Mouse (Mus musculus): ENCODE data around the gene Dtx3. TPM values are rescaled to one million over a fixed set of nuclear protein-coding genes. Genes with fewer than 3 reads are reported as not detected.
"Not testable (repeated sequence)": the region's sequence is repeated elsewhere in the genome, so short reads cannot be mapped to it uniquely, and the experiment has no call there.

Dtx3 gene
- total RNA-seq, 2 experiments from 2014 or later = 22.2 to 24.8 TPM

GRCm38 (mm10) chr10:127154241-127154640, 41.3 kb downstream of the Dtx3 start:
- no peak for DNase-seq
- intact Hi-C loops (cut with DNase I; ENCODE audit: low total_unique reads) = no loop called here

DNA sequence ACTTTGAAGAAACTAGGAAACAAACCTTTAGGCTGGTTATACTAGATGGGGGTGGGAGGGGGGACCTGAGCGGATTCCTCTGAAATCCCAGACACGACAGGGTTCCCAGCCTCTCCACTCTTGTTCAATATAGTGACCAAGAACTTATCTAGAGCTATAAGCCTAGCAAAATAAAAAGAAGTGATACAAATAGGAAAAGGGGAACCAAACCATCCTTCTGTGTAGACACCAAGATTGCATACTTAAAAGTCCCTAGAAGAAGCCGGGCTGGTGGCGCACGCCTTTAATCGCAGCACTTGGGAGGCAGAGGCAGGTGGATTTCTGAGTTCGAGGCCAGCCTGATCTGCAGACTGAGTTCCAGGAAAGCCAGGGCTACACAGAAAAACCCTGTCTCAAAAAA, 42.2 kb downstream of the Dtx3 start:
- intact Hi-C loops (cut with DNase I; ENCODE audit: low total_unique reads) = no loop called here
- no peak for DNase-seq

GRCm38 (mm10) chr10:127152556-127152955, 43.0 kb downstream of the Dtx3 start:
- intact Hi-C loops (cut with DNase I; ENCODE audit: low total_unique reads); DNase-seq: not testable (repeated sequence)

DNA sequence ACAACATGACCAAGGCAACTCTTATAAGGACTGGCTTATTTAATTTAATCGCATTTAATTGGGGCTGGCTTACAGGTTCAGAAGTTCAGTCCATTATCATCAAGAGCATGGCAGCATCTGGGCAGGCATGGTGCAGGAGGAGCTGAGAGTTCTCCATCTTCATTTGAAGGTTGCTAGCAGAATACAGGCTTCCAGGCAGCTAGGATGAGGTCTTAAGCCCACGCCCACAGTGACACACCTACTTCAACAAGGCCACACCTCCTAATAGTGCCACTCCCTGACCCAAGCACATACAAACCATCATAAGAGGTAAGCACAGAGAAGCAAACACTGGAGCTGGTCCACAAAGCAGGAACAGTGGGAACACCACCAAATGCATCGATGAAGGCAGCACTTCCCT, 44.3 kb downstream of the Dtx3 start:
- DNase-seq; intact Hi-C loops (cut with DNase I; ENCODE audit: low total_unique reads): not testable (repeated sequence)

- intact Hi-C loops (cut with DNase I; ENCODE audit: low total_unique reads) = no loop called here
- DNase-seq = no peak
Observed at GRCm38 (mm10) chr10:127150471-127150872, 45.1 kb downstream of the Dtx3 start.

- DNase-seq = no peak
- intact Hi-C loops (cut with DNase I; ENCODE audit: low total_unique reads) = no loop called here
Observed at GRCm38 (mm10) chr10:127147135-127147534, 48.4 kb downstream of the Dtx3 start.

DNA sequence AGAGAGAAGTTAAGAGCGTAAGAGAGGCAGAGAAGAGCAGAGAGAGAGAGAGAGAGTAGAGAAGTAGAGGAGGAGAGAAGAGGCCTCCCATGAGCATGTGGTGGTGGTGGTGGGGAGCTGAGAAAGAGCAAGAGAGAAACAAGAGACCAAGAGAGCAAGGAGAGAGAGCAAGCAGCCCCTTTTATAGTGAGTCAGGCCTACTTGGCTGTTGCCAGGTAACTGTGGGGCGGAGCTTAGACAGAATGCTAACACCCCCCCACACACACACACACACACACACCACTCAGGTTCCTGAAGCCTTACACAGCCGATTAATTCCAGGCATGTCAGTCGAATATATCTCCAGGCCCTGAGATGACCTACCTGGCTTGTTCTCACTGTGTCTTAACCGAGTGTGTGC, 50.2 kb downstream of the Dtx3 start:
- intact Hi-C loops (cut with DNase I; ENCODE audit: low total_unique reads) = no loop called here

GRCm38 (mm10) chr10:127144536-127144935, 51.0 kb downstream of the Dtx3 start:
- no peak for DNase-seq
- intact Hi-C loops (cut with DNase I; ENCODE audit: low total_unique reads) = no loop called here

More for the DNA sequence above, 50.2 kb downstream of the Dtx3 start:
- DNase-seq = no peak

DNA sequence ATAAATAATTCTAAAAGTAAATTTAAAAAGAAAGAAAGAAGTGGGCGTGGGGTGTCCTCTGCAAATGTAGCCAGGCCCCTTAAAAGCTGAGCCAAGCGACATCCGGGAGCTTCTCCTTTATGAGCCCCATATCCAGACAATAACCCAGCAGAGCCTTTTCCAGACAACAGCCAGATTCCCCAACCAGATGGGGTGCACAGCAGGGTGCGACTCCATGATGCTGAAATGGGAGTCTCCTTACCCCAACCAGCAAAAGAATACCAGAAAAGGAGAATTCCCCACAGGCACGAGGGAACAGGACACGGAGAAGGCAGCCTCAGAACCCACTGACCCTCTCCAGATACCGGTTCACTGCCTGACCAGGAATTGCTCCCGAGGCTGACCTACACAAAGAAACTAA, 52.3 kb downstream of the Dtx3 start:
- intact Hi-C loops (cut with DNase I; ENCODE audit: low total_unique reads) = no loop called here

GRCm38 (mm10) chr10:127141500-127141899, 54.0 kb downstream of the Dtx3 start:
- no peak for DNase-seq
- intact Hi-C loops (cut with DNase I; ENCODE audit: low total_unique reads) = no loop called here

More for the DNA sequence above, 52.3 kb downstream of the Dtx3 start:
- DNase-seq = no peak

GRCm38 (mm10) chr10:127140971-127141370, 54.6 kb downstream of the Dtx3 start:
- no peak for DNase-seq
- intact Hi-C loops (cut with DNase I; ENCODE audit: low total_unique reads) = no loop called here

Other genes with a start within 250 kb of the Dtx3 start
- 100 to 1,000 TPM in 1 of 2 experiments, 10 to 100 TPM in 1; 98.5 to 102 TPM for gene Ctdsp2, start 217.0 kb downstream of the Dtx3 start, total RNA-seq (2021)
- gene Avil, start 195.0 kb downstream of the Dtx3 start, total RNA-seq (2021) = under 1 TPM; 0.51 to 0.64 TPM
- 10 to 100 TPM; 24.8 to 27.9 TPM for gene Tsfm, start 164.9 kb downstream of the Dtx3 start, total RNA-seq (2021)
- 10 to 100 TPM; 11.1 to 14.8 TPM for gene Mettl1, start 154.3 kb downstream of the Dtx3 start, total RNA-seq (2021)
- gene Eef1akmt3, start 154.2 kb downstream of the Dtx3 start, total RNA-seq (2021) = under 1 TPM; 0.27 to 0.43 TPM
- under 1 TPM; 0.10 to 0.16 TPM for gene Cyp27b1, start 147.5 kb downstream of the Dtx3 start, total RNA-seq (2021)
- 1 to 10 TPM in 1 of 2 experiments, under 1 TPM in 1; 0.82 to 1.2 TPM for gene March9, start 135.5 kb downstream of the Dtx3 start, total RNA-seq (2021)
- 10 to 100 TPM; 62.5 to 84.0 TPM for gene Cdk4, start 132.2 kb downstream of the Dtx3 start, total RNA-seq (2021)
- gene Tspan31, start 125.5 kb downstream of the Dtx3 start, total RNA-seq (2021) = 10 to 100 TPM; 26.5 to 31.6 TPM
- 1 to 10 TPM; 3.4 to 6.7 TPM for gene Agap2, start 120.4 kb downstream of the Dtx3 start, total RNA-seq (2021)
- gene Os9, start 74.6 kb downstream of the Dtx3 start, total RNA-seq (2021) = 10 to 100 TPM; 20.3 to 23.5 TPM
- 1 to 10 TPM; 1.5 to 1.9 TPM for gene B4galnt1, start 30.5 kb downstream of the Dtx3 start, total RNA-seq (2021)
- 1 to 10 TPM; 3.7 to 7.6 TPM for gene Slc26a10, start 15.1 kb downstream of the Dtx3 start, total RNA-seq (2021)
- 10 to 100 TPM; 13.9 to 14.4 TPM for gene Arhgef25, start 5.6 kb downstream of the Dtx3 start, total RNA-seq (2021)
- 1 to 10 TPM; 6.3 to 7.6 TPM for gene Pip4k2c, start 15.9 kb upstream of the Dtx3 start, total RNA-seq (2021)
- under 1 TPM; 0.45 to 0.53 TPM for gene Kif5a, start 67.6 kb upstream of the Dtx3 start, total RNA-seq (2021)
- 100 to 1,000 TPM in 1 of 2 experiments, 10 to 100 TPM in 1; 99.8 to 103 TPM for gene Dctn2, start 70.6 kb upstream of the Dtx3 start, total RNA-seq (2021)
- gene Mbd6, start 93.3 kb upstream of the Dtx3 start, total RNA-seq (2021) = 10 to 100 TPM; 16.1 to 17.1 TPM
- gene Mars, start 116.1 kb upstream of the Dtx3 start, total RNA-seq (2021) = 10 to 100 TPM; 50.3 to 56.0 TPM
- 1 to 10 TPM; 1.3 to 2.1 TPM for gene Arhgap9, start 126.2 kb upstream of the Dtx3 start, total RNA-seq (2021)
- 1 to 10 TPM; 2.3 to 2.7 TPM for gene Gli1, start 146.2 kb upstream of the Dtx3 start, total RNA-seq (2021)
- gene Inhbe, start 158.7 kb upstream of the Dtx3 start, total RNA-seq (2021) = not detected
- not detected for gene Inhbc, start 174.7 kb upstream of the Dtx3 start, total RNA-seq (2021)
- gene R3hdm2, start 184.6 kb upstream of the Dtx3 start, total RNA-seq (2021) = 10 to 100 TPM; 84.1 to 89.2 TPM

Measured in gastrocnemius, postnatal 14 days (tissue).